Mouse (Mus musculus): ENCODE results near the gene Rnf44.

Gene Rnf44

DNA sequence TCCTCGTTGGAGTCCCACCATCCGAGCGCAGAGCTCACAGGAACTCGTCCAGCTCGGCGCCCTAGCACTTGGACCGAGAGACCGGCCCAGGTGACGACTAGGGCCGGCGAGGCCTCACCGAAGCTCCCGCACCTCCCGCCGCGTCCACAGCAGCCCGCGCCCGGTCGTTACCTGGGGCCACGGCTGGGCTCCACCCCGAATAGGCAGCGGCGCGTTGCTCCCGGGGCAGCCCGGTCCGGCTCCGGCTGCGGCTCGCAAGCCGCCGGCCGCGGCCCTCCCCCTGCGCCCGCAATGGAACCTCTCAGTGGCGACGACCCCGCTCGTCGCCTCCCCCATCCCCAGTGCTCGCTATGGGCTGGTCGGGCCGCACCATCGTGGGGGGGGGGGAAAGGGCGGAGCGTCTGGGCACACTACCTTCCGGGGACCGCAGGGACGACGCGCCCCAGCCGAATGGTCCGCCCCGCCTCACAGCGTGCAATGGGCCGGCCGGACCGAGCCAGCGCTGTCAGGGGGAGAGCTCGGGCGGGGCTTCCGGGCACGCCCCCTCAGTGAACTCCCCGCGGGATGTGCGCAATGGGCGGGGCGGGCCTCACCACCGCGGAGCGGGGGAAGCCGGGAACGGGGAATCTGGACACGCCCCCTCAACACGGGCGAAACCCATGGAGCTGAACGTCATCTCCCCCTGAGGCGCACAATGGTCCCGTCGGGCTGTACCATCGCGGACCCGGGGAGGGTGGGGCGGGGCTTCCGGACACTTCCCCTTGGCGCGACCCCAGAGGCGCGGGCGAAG is at the start of gene Rnf44:
TSS of gene Rnf44 (minus strand) at position 350 of the 790 bp plus-strand sequence.
- DNase-seq (ENCODE audit: low spot score): peak; percentile 99

DNA sequence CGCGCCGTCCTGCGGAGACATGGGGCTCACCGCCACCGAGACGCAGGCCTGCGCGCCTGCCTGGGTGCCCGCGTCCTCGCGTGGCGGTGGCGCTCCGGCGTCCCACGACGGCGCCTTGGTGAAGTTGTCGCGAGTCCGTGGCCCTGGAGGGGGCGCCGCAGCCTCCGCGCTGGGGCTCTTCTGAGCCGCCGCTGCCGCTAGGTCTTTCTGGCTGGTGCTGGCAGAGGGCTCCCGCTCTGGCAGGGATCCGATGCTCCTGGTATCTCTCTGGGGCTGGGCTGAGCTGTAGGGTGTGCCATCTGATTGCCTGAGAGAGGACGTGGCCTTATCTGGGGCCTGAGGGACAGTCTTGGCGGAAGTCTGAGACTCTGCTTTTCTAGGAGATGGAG is 44.5 kb upstream of the Rnf44 start:
- no peak for DNase-seq (ENCODE audit: low spot score)

DNA sequence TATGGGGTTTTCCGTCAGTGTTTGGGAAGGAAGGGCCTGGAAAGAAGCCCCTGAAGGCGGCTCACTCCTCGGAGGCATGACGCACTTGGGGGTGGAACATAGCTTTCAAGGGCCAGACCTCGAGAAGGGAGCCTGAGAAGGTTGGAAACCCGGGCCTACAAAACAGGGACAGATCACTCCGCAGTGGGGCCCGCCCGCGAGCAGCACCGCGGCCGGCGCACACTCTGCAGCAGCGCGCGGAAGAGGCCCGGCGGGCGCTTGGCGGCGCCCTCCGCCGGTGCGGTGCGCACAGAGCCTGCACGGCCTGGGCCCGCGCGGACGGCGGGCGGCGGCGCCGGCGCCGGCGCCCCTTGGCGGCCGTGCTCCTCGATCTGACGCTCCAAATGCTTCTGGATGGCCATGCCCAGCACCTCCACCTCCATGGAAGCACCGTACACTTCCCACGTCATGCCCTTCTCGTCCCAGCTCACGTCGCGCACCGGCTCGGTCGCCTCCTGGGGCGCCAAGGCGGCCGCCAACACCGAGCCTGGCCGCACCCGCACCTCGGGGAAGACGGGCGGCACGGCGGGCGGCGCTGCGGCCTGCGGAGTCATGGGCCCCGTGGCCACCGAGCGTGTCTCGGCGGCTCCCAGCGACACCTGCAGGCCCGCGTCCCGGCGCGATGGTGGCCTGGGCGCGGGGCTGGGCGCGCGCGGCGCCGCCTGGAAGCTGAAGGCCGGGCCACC is 43.9 kb upstream of the Rnf44 start:
- no peak for DNase-seq (ENCODE audit: low spot score)

DNA sequence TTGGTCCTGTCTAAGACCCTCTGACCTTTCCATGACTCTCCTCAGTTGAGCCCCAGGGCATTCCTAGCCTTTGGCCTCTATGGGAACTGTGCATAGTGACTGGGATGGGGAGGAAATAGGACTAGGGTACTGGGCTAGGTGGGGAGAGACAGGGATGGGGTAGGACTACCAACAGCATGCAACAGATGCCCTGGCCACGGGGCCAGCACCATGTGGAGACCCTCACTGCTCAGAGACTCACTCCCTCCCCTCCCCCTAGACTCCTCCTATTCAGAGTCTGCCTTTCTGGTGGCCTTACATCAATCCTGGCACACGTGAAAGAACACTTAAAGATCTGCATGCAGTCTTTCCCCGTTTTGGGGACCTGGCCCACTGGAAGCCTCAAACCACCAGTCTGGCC is 43.2 kb upstream of the Rnf44 start:
- DNase-seq (ENCODE audit: low spot score): no peak

DNA sequence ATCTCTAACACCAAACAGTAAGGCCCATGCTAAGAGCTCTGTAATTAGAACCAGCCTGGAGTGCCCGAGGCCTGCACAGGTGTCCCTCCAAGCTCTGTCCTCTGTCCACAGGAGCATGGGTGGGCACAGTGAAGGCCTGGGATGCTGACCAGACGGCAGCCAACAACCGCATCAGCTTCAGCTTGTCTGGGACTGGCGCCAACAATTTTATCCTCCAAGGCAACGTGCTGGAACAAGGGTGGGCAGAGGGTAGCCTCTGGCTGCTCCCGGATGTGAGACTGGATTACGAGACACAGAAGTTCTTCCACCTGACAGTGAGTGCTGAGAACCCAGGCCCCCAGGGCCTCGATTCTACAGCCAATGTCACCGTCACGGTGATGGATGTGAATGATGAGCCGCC is 32.4 kb upstream of the Rnf44 start:
- DNase-seq (ENCODE audit: low spot score): no peak

DNA sequence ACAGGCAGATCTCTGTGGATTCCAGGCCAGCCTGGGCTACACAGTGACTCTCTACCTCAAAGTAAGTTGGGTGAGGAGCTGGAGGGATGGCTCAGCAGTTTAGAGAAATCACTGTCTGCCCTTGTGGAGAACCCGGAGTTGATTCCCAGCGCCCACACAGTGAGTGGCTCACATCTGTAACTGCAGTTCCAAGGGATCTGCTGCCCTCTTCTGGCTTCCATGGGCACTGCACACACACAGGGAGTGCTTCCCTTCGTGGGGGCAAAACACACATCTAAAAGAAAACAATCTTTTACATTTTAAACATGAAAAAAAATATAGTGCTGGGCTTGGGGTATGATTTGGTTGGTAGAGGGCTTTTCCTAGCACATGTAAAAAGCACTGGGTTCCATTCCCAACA is 29.4 kb upstream of the Rnf44 start:
- no peak for DNase-seq (ENCODE audit: low spot score)

DNA sequence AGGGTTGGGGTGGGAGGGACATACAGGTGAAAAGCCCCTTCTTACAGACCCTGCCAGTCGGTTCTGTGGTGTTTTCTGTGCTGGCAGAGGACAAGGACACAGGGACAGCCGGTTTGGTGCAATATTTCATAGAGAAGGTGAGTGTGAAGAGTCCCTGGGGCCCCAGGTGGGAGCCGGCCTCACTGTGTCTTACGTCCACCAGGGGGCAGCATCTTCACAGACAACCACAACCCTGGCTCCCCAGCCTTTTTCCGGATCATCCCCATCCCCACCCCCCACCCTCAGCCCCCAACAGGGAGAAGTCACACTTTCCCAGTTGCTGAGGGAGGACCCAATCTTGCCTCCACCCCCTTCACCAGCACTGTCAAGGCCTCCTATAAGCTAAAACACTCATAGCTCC is 23.2 kb upstream of the Rnf44 start:
- no peak for DNase-seq (ENCODE audit: low spot score)

DNA sequence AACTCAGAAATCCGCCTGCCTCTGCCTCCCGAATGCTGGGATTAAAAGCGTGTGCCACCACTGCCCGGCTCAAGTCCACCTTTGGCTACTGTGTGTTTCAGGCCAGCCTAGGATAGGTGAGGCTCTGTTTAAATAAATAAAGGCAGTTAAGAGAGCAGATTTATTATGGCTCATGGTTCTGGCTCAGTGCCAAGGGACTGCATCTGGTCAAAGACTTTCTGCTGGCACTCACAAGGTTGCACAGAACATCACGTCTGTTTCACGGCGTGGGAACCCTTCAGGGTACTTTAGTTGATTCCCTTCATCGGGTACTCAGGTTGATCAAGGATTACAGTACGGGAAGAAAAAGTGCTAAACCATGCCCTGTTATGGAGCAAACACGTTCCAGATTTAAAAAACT is 21.3 kb upstream of the Rnf44 start:
- no peak for DNase-seq (ENCODE audit: low spot score)

DNA sequence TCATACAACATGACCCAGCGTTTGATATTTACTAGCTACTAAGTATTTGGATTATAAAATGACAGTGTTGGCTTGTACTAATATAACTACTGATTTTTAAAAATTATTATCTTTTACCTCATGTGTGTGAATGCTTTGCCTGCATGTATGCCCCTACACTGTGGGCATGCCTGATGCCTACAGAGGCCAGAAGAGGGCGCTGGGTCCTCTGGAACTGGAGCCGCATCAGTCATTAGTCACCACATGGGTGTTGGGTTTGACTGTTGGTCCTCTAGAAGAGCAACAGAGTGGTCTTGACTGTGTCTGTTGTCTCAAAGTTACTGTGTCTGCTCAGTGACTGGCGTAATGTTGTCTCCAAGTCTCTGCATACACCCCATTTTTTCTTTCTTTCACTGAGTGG is 20.7 kb upstream of the Rnf44 start:
- DNase-seq (ENCODE audit: low spot score): no peak

DNA sequence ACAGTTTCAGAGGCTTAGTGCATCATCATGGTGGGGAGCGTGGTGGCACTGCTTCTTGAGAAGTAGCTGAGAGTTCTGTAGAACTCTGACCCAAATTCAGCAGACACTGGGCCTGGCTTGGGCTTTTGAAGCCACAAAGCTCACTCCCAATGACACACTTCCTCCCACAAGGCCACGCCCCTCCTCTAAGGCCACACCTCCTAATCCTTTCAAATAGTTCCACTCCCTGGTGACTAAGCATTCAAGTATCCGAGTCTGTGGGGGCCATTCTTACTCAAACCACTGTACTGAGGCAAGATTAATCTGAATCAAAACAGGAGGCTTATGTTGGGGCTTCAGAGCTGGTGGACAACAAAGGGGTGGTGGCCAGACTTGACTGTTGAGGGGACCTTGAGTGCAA is 17.2 kb upstream of the Rnf44 start:
- no peak for DNase-seq (ENCODE audit: low spot score)

DNA sequence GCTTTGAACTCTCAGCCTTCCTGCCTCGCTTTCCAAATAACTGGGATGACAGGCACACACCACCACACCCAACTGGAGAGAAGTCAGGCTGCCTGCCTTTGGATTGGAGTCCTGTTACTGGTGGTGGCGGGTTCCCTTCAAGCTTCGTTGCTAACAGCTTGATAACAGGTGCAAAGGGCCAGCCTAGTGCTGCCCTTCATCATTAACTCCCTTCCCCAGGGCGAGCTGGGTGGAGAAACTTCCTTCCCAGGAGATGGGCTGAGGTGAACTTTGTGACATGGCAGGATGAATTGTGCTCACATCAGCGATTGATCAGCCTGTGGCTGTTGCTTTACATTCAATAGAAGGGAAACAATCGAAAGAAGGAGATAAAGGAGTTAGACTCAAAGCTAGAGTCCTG is 11.2 kb upstream of the Rnf44 start:
- no peak for DNase-seq (ENCODE audit: low spot score)

DNA sequence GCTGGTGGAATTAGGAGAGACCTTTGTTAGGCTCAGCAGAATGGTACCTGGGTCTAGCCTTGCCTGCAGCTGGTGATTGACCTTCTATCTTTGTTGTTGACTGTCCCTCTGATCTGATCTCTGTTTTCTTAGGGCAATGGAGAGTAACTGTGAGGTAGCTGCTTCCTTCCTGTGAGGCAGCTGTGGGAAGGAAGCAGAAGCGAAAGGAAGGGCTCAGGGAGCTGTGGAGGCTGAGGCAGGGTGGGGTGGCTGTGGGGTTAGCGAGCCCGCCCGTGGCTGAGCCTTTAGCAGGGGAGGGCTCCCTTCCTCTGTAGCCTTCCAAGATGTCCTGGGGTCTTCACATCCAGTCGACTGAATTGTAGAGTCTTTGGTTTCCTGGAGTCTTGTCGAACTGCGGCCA is 8.8 kb upstream of the Rnf44 start:
- no peak for DNase-seq (ENCODE audit: low spot score)

DNA sequence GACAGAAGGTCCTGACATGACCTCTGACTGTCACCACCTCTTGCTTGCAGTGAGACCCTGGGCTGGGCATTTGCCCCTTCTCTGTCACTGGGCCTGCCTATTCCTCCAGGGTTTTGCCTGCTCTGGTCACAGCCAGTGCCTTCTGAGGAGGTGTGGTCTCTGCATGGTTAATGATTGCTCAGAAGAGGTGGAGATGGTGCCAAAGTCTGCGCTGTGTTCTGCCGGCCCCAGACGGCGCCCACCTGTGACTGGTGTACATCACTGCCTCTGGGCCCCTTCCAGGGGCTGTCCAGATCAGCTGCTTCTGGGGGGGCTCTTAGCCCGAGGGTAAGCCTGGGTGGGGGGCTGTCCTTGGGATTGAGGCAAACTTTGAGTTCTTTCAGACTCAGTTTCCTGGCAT is 7.5 kb upstream of the Rnf44 start, which contains the start of gene Cdhr2:
TSS of gene Cdhr2 (plus strand) at position 219 of the 400 bp plus-strand sequence.
- DNase-seq (ENCODE audit: low spot score): no peak

DNA sequence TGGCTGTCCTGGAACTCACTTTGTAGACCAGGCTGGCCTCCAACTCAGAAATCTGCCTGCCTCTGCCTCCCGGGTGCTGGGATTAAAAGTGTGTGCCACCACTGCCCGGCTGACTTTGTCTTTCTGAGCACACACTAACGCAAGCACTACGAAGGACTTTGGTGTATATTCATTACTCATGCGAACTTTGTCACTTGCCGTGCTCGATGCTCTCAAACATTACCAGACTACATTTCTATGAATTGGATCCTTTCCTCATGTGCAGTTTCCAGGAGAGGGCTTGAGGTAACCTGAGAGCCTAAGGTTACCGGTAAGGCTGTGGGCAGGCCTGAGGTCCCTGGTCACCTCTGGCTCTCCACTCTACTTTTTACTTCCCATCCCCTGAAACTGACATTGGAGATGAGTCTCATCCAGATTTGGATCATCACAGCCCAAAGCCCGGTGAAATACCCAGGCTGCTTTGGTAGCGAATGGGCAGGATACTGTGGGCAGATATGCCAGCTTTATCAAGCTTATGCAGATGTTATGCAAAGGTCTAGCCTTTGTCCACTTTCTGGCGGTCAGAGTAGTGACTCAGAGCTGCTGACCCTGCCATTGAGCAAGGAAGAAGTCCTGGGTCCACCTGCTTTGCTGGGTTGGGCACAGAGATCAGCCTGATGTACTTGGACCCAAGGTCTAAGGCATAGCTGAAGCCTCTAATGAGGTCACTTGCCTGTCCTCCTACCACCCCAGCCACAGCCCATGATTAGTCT is 1.9 kb upstream of the Rnf44 start:
- no peak for DNase-seq (ENCODE audit: low spot score)

DNA sequence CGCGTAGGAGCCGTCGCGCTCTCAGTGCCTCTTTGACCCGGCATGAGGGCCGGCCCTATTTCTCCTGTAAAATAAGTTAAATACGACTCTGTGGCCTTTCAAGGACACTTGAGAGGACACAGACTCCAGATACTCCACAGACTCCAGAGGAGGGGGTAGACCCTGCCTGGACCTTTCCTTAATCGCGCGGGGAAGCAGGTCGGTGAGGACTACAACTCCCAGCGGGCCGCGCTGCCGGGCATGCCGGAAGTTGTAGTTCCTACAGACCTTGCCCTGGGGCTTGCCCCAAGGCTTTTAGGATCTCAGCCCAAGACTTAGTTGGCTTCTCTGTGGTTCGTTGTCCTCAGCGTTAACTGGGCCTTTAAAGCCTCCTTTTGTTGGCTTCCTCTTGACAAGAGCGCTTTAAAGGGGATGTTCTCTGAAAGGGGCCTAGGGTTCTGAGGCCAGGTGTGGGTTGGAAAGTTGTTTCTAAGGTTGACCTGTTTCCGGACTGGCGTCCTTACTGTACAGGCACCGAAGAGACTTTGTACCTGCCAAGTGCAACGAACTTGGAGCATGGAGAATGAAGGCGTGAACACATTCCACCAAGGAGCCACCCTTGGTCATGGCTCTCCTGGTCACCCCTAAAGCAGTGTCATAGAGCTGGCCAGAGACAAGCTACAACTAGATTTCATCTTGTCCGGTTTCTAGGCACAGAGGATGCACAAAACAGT is 797 bp upstream of the Rnf44 start:
- DNase-seq (ENCODE audit: low spot score): peak; percentile 87

DNA sequence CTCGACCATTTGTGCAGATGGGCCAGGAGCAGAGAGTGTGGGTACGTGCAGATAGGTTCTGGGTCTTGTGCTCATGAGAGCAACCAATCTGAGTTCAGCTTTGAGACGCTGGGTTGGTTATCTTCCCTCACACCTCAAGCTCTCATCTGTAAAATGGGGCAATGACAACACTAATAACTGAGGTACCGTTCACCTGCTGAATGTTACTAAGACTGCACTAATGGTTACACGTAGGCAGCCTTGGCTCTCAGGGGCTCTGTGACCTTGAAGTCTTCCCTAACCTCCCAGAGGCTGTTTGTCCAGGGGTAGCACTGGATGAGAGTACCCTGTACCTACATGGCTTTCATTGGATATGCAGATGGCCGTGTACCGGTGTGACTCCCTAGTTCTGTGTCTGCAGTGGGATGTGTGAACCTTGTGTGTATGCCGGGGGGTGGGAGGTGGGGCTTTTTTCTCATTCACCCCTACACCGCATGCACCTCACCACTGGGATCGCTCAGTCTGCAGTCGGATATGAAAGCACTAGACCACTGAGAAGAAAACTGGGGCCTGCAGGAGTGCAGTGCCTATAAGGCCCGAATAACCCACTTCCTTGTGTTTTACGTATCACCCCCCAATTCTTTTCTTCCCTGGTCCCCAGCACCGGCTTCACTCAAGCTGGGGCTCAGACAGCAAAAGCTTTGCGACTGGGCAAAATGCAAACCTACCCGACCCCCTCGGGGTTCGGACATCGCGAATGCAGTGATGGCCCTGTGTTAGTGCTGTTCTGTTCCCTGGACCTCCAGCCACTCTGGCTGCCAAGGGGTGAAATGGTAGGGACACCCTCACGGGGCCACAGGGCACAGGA is 773 bp downstream of the Rnf44 start:
- DNase-seq (ENCODE audit: low spot score): no peak

DNA sequence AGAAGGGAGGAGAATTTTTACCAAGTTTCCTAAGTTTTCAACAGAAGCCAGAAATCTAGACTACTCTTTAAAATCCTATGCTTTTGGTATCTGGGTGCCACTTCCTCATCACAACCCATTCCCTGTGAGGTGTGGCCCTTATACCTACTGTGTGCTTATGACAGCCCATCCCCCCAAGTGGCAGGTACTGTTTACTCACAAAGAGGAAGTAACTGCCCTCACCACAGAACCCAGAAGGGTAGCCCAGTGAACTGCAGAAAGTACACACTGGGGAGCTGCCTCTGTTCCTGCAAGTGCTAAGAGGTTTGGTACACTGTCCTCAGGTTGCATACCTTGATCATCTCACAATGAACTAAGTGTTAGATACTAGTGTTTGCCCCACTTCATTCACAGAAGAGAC is 2.0 kb downstream of the Rnf44 start:
- DNase-seq (ENCODE audit: low spot score): peak; percentile 67

DNA sequence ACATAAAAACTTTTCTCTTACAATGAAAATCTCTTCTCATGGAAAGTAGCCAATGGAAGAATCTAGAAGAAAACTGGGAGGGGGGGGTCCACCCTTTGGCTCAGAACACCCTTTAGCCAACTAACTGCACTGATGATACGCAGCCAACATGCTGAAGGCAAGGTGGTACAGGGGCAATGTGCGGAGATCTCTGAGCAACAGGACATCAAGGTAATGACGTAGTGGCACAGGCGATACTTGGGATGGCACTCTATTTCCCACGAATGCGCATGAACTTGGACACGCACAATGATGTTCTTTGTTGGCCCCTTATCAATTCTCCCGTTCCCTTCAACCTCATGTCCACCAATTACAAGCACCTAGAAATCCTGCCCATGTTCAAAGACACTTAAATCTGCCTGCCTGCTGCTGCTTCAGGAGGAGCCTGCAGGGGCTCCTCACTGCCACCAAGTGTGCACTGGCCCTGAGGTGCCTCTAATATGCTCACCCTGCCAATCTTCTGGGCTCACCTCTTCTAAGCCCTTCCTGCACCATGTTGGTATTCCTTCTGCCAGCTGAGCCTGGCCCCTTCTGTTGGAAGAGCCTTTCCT is 3.5 kb downstream of the Rnf44 start:
- DNase-seq (ENCODE audit: low spot score): no peak

DNA sequence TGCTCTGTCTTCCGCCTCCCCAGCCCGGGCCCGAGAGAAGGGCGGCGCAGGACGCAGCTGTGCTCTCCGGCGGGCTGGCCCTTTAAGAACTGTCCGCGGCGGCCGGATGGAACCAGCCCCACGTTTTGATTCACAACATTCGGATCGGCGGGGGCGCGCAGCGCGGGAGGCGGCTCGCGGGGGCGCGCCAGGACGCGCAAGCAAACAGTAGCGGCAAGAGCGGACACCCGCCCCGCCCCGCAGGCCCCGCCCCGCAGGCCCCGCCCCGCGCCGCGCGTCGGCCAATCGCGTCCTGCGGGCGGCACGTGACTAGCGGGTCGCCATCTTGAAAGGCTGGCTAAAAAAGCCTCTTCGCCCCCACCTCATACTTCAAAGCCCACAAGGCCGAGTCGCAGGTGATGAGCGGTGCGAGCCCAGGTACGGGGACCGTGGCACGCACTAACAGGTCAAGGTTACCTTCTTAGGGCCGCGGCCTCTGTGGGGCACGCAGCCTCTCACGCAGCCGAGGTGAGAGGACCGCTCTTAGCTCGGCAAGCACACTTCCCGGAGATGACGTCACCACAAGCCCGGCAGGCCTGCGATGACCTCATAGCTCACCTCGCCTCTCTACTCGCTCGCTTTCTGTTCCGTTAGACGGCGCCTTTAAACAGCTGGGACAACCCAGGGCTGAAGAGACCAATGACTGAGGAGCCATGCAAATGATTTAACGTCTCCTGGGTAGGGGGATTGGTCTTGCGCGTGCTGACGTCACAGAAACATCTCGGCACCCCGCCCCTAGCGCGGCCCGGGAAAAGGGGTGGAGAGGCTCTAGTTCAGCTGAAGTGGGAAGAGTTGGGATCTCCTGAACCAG is 5.9 kb downstream of the Rnf44 start:
- peak; percentile 98 for DNase-seq (ENCODE audit: low spot score)

DNA sequence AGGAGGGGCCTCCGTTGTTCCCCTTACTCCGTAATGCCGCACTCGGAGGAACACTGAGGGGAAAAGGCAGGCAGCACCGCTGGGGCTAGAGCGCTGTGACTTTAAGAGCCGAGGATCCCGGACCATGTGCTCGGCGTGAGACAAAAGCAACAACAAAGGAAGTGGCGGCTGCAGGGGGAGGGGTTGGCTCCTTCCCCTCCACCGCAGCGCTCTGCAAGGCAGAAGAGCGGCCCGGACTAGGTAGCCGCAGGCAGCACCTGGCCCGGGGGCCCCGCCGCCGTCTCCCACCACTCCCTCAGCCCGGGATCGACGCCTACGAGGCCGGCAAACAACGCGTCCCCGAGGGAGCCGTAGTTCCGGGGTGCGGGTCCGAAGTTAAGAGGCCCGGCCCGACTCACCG is 6.6 kb downstream of the Rnf44 start:
- DNase-seq (ENCODE audit: low spot score): peak; percentile 84
